ENCODE assay signal across 9 mouse cellular contexts in genomic region chr5:124006891-124007491, GRCm38 (mm10). TPM values are rescaled to one million over a fixed set of nuclear protein-coding genes. Genes with fewer than 3 reads are reported as not detected.
A peak's percentile ranks its signal among the peaks of the same experiment; 100 is the strongest.
DNase-seq lines count a peak whose midpoint lies in the region; ATAC-seq and TF ChIP-seq lines count a peak whose summit lies in the region.
"Had no signal": no experiment of that assay in that cellular context is flagged by ENCODE, and none has a peak within 500 bp of the region (broad histone marks: within the 10 kb centered on the region; RNA-seq: fewer than 3 reads in every experiment).

No protein-coding gene starts in this region.

- H3K4me2 ChIP-seq in neural tube, embryonic 15.5 days, result no peak overlapping the region

- no peaks in the 10 kb centered on the region for H3K27me3 ChIP-seq in C2C12 (ENCODE audit: control insufficient read depth, insufficient read depth, insufficient read length)
- H3K27me3 ChIP-seq in neural tube, embryonic 15.5 days (replicated peaks), result no peaks in the 10 kb centered on the region

- no peak overlapping the region for H3K9ac ChIP-seq in neural tube, embryonic 15.5 days (replicated peaks)

- intact Hi-C loops in heart, postnatal 25 days (cut with DNase I), result no loop called here

- H3K27ac ChIP-seq in neural tube, embryonic 15.5 days (replicated peaks), result no peak overlapping the region; the same call in 1 of the 2 replicates

- peak; percentile 71 to 79 for DNase-seq in heart, adult 18-20 months
- DNase-seq in heart, postnatal 25 days (ENCODE audit: low spot score), result no peak
- peak; percentile 87 for DNase-seq in cerebellum, adult 11 months
- DNase-seq in kidney, adult 8-10 months, result peak; percentile 71 to 74
- DNase-seq in spleen, postnatal 4 days (ENCODE audit: low spot score in 2 of 2), result no peak
- no peak for DNase-seq in spleen, adult 12 weeks (ENCODE audit: low spot score)

- peak overlapping the region; percentile 38 for H3ac ChIP-seq in C2C12 (ENCODE audit: control insufficient read depth, insufficient read length, low read depth)

- peaks cover 44% of the 10 kb centered on the region for H3K4me1 ChIP-seq in neural tube, embryonic 15.5 days

- H3K79me2 ChIP-seq in C2C12 (ENCODE audit: control insufficient read depth, insufficient read depth), result peaks cover 51% of the 10 kb centered on the region

- no peaks in the 10 kb centered on the region for H3K9me3 ChIP-seq in neural tube, embryonic 15.5 days (replicated peaks)
- H3K9me3 ChIP-seq: G1E had no signal

- no peak for TF ChIP-seq CTCF in C2C12 (IDR thresholded peaks at IDR 0.05; ENCODE audit: control insufficient read depth, insufficient read depth, insufficient read length)

- no peak overlapping the region for H3K4me3 ChIP-seq in C2C12 (ENCODE audit: insufficient read depth, poor library complexity, severe bottlenecking)
- H3K4me3 ChIP-seq in neural tube, embryonic 15.5 days (replicated peaks), result no peak overlapping the region

- WGBS in neural tube, embryonic 15.5 days, result 86% methylated on average over 17 of the region's 17 CpGs

- no peak for ATAC-seq in neural tube, embryonic 15.5 days (ENCODE audit: low FRiP score)

- H3K79me3 ChIP-seq in C2C12 (ENCODE audit: low read depth), result peaks cover 13% of the 10 kb centered on the region

- H3K36me3 ChIP-seq in C2C12 (ENCODE audit: control insufficient read depth, insufficient read depth), result peaks cover 59% of the 10 kb centered on the region
- H3K36me3 ChIP-seq in neural tube, embryonic 15.5 days, result peaks cover 59% of the 10 kb centered on the region

TF ChIP-seq in C2C12, 6 proteins besides CTCF, POLR2A, EP300 and RAD21:
- peak; percentile 70 for TF ChIP-seq USF1 (IDR thresholded peaks at IDR 0.05; ENCODE audit: low read depth)
- TF ChIP-seq MYOG (IDR thresholded peaks at IDR 0.05; ENCODE audit: control insufficient read depth, extremely low read depth, insufficient read length), result no peak
- peak; percentile 52 for TF ChIP-seq MYOD1 (IDR thresholded peaks at IDR 0.05; ENCODE audit: control insufficient read depth, insufficient read length, low read depth)
- TF ChIP-seq CEBPB (IDR thresholded peaks at IDR 0.05; ENCODE audit: low read depth), result no peak
- peak; percentile 98 for TF ChIP-seq MAX (IDR thresholded peaks at IDR 0.05)
- peak; percentile 65 for TF ChIP-seq FOSL1 (IDR thresholded peaks at IDR 0.05; ENCODE audit: insufficient read depth, low read length, poor library complexity, severe bottlenecking)
TF ChIP-seq in C2C12: peak in this region for 4.

RNA-seq across cellular contexts. Expression of gene Vps37b, which starts 25.1 kb away (rescaled TPM):
- 10 to 100 TPM; 15.1 to 15.2 TPM for total RNA-seq in heart, adult 18-20 months (2021)
- 10 to 100 TPM; 18.2 to 18.6 TPM for total RNA-seq in heart, postnatal 25 days (2021)
- polyA plus RNA-seq in C2C12 (2012; fragmentation: generic; extraction: Trizol), result 40.7 TPM
- polyA plus RNA-seq in neural tube, embryonic 15.5 days (2015; fragmentation: Nextera tagmentation; extraction: Ambion mirVana), result 48.8 and 50.4 TPM in 2 replicates

RNA-seq across cellular contexts. Expression of gene Hip1r, which starts 33.6 kb away (rescaled TPM):
- 10 to 100 TPM; 11.1 to 11.3 TPM for total RNA-seq in heart, adult 18-20 months (2021)
- 10 to 100 TPM; 13.4 to 19.0 TPM for total RNA-seq in heart, postnatal 25 days (2021)
- polyA plus RNA-seq in C2C12 (2012; fragmentation: generic; extraction: Trizol), result 24.3 TPM
- polyA plus RNA-seq in neural tube, embryonic 15.5 days (2015; fragmentation: Nextera tagmentation; extraction: Ambion mirVana), result 24.1 and 31.0 TPM in 2 replicates

Comparison
In these comparisons a context has a peak if more than half of its experiments do, and no peak if none do; other contexts are left out.
1. DNase-seq: peak in heart, adult 18-20 months (2 of 2), cerebellum, adult 11 months (single experiment) and kidney, adult 8-10 months (2 of 2); none in heart, postnatal 25 days (single experiment), spleen, postnatal 4 days (0 of 2) and spleen, adult 12 weeks (single experiment).